Mouse (Mus musculus): ENCODE measurements at regions not wholly inside any gene's neighbourhood (a gene's known extent, or its start where the extent isn't known, plus 50 kb on each side); places are given as distances from the start of the nearest gene placed in this dataset.

DNA sequence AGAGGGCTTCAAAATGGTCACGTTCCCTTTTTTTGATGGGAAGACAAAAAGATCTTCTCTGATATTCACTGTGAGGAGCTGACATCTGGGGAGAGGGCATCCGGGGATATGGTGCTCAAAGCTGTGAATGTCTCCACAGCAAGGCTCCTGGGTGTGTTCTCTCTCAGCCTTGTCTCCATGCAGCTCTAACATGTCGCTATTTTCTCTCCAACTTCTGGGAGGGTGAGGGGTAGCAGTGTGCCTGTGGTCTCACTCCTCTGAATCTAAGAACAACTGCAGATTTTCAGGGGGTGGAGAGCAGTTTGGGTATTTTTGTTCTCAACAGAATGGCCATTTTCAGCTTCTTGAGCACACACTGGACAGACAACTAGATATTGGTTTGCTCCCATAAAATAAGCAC is 290.1 kb downstream of the Spry2 start:
- Histone ChIP-seq H3K4me1 (replicated peaks; ENCODE audit: control insufficient read depth, insufficient read depth, low read length) (no peaks in the 10 kb centered on the region), H3K36me3 (ENCODE audit: control insufficient read depth, insufficient read depth) (no peaks in the 10 kb centered on the region), H3K4me3 (ENCODE audit: low read depth, low read length) (no peak overlapping the region), H3K9ac (ENCODE audit: low read depth, low read length) (no peak overlapping the region), H3K4me2 (replicated peaks; ENCODE audit: low read depth) (no peak overlapping the region), H3K27ac (ENCODE audit: low read depth, low read length) (no peak overlapping the region), H3K9me3 (ENCODE audit: control insufficient read depth) (no peaks in the 10 kb centered on the region), H3K27me3 (replicated peaks; ENCODE audit: control insufficient read depth, insufficient read depth, low read length) (no peaks in the 10 kb centered on the region)
- no peak for ATAC-seq
- no peak for TF ChIP-seq CTCF (IDR thresholded peaks at IDR 0.05; ENCODE audit: low read depth)
- WGBS = 83% methylated on average over 3 of the region's 3 CpGs

DNA sequence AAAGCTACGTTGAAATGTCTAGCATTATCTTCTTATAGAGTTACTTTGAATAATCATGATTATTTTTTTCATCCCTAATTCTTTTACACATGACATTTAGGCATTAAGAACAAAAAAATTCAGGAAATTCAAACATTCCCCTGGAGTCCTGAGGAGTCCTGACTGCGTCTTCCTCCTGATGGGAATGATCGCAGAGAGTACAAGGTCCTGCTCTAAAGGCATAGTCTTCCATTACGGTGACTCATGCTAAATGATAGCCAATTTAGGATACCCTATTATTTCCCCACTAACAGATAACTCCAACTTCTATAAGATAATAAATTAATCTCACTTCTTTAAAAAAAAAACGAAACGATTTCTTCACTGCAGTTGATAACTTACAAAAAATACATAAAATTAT is 292.2 kb downstream of the Spry2 start:
- no peak overlapping the region for H3K9ac ChIP-seq (ENCODE audit: low read depth, low read length)

DNA sequence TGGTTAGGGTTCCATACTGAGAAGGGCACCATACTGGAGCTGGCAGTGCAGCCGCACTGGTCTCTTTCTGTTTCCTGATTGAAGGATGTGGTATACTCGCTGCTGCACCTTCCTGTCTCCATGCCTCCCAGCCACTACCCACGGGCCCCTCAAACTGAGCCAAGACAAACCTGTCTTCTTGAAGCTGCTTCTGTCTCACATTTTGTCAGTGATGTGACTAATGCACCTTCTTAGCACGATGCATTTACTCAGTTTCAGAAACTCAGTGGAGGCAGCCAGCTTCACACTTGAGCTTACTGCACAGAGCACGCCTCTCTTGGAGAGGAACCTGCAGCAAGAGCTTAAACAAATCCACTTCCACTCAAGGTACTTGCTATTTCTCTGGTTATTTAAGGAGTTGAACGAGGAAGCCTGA is 293.6 kb downstream of the Spry2 start:
- H3K27ac ChIP-seq (ENCODE audit: low read depth, low read length) = no peak overlapping the region
- H3K4me2 ChIP-seq (replicated peaks; ENCODE audit: low read depth) = no peak overlapping the region
- no peak for ATAC-seq
- H3K4me3 ChIP-seq (ENCODE audit: low read depth, low read length) = no peak overlapping the region
- H3K9me3 ChIP-seq (ENCODE audit: control insufficient read depth) = no peaks in the 10 kb centered on the region
- no peak overlapping the region for H3K9ac ChIP-seq (ENCODE audit: low read depth, low read length)
- no peaks in the 10 kb centered on the region for H3K27me3 ChIP-seq (replicated peaks; ENCODE audit: control insufficient read depth, insufficient read depth, low read length)
- TF ChIP-seq CTCF (IDR thresholded peaks at IDR 0.05; ENCODE audit: low read depth) = no peak
- no peaks in the 10 kb centered on the region for H3K4me1 ChIP-seq (replicated peaks; ENCODE audit: control insufficient read depth, insufficient read depth, low read length)
- H3K36me3 ChIP-seq (ENCODE audit: control insufficient read depth, insufficient read depth) = no peaks in the 10 kb centered on the region
- 70% methylated on average over 6 of the region's 6 CpGs for WGBS

More for the DNA sequence above, 292.2 kb downstream of the Spry2 start:
- Histone ChIP-seq H3K9me3 (ENCODE audit: control insufficient read depth) (no peaks in the 10 kb centered on the region), H3K27me3 (replicated peaks; ENCODE audit: control insufficient read depth, insufficient read depth, low read length) (no peaks in the 10 kb centered on the region), H3K27ac (ENCODE audit: low read depth, low read length) (no peak overlapping the region), H3K36me3 (ENCODE audit: control insufficient read depth, insufficient read depth) (no peaks in the 10 kb centered on the region), H3K4me3 (ENCODE audit: low read depth, low read length) (no peak overlapping the region), H3K4me1 (replicated peaks; ENCODE audit: control insufficient read depth, insufficient read depth, low read length) (no peaks in the 10 kb centered on the region), H3K4me2 (replicated peaks; ENCODE audit: low read depth) (no peak overlapping the region)
- ATAC-seq = no peak
- WGBS = 53% methylated on average over 6 of the region's 6 CpGs
- TF ChIP-seq CTCF (IDR thresholded peaks at IDR 0.05; ENCODE audit: low read depth) = no peak

DNA sequence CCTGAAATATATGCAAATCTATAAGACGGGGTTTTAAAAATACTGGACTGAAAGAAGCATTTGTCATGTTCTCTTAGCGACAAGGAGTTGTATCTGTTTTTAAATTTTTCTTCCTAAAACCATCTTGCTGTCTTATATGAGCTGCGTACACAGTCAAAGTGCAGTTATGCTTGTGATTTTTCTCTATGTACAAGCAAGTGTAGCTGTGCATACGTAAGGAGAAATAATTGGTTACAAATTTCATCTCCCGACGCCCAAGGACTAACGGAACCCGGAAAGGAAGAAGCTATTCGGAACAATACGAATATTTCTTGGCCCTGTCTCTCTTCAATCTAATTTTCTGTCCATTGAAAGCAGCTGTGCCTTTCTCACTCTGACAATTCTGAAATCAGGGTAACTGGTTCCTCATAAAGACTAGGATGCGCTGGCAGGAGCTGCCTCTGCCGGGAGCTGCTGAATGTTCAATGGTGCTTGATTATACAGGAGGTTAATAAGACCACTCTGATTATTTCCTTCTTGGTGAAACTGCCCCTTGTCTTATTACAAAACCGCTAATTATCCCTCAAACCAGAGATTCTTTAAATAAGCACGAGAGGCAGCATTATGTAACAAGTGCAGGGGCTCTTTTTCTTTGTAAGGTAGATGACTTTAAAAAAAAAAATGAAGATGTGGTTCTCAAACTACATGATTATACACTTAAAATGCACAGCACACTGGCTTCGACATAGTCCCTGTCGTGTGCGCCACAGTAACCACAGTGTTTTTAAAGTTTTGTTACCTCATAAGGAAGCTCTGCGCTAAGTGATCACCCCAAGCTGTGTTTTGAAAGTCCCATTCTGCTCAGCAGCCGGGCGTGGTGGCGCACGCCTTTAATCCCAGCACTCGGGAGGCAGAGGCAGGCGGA is 296.8 kb downstream of the Spry2 start:
- Histone ChIP-seq H3K4me2 (replicated peaks; ENCODE audit: low read depth) (no peak overlapping the region), H3K27ac (ENCODE audit: low read depth, low read length) (no peak overlapping the region), H3K4me3 (ENCODE audit: low read depth, low read length) (no peak overlapping the region), H3K9ac (ENCODE audit: low read depth, low read length) (no peak overlapping the region), H3K9me3 (ENCODE audit: control insufficient read depth) (no peaks in the 10 kb centered on the region), H3K27me3 (replicated peaks; ENCODE audit: control insufficient read depth, insufficient read depth, low read length) (no peaks in the 10 kb centered on the region), H3K36me3 (ENCODE audit: control insufficient read depth, insufficient read depth) (no peaks in the 10 kb centered on the region), H3K4me1 (replicated peaks; ENCODE audit: control insufficient read depth, insufficient read depth, low read length) (no peaks in the 10 kb centered on the region)
- no peak for TF ChIP-seq CTCF (IDR thresholded peaks at IDR 0.05; ENCODE audit: low read depth)
- WGBS = 92% methylated on average over 23 of the region's 24 CpGs
- no peak for ATAC-seq

DNA sequence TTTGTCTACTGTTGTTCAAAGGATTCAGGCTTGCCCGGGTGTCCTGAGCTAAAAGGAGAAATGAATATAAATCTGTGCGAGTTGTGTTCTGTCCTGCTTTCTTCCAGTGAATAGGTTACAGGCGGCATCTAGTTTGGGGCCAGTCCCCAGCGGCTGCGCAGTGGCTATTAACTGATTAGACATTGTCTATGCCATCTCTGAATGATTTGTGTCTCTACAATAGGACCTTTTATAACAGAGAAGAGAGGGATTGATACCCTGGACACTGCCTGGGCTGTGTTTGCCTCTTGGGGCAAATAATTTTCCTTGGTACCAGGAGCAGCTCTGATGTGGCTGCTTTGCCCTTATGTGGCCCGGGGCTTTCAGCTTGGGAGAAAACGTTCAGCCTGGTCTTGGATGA is 306.9 kb downstream of the Spry2 start:
- no peaks in the 10 kb centered on the region for H3K4me1 ChIP-seq (replicated peaks; ENCODE audit: control insufficient read depth, insufficient read depth, low read length)
- no peak for ATAC-seq
- H3K27me3 ChIP-seq (replicated peaks; ENCODE audit: control insufficient read depth, insufficient read depth, low read length) = no peaks in the 10 kb centered on the region
- no peaks in the 10 kb centered on the region for H3K9me3 ChIP-seq (ENCODE audit: control insufficient read depth)
- H3K4me3 ChIP-seq (ENCODE audit: low read depth, low read length) = no peak overlapping the region
- H3K36me3 ChIP-seq (ENCODE audit: control insufficient read depth, insufficient read depth) = no peaks in the 10 kb centered on the region
- H3K4me2 ChIP-seq (replicated peaks; ENCODE audit: low read depth) = no peak overlapping the region
- TF ChIP-seq CTCF (IDR thresholded peaks at IDR 0.05; ENCODE audit: low read depth) = no peak
- 85% methylated on average over 7 of the region's 7 CpGs for WGBS
- H3K9ac ChIP-seq (ENCODE audit: low read depth, low read length) = no peak overlapping the region
- H3K27ac ChIP-seq (ENCODE audit: low read depth, low read length) = no peak overlapping the region

DNA sequence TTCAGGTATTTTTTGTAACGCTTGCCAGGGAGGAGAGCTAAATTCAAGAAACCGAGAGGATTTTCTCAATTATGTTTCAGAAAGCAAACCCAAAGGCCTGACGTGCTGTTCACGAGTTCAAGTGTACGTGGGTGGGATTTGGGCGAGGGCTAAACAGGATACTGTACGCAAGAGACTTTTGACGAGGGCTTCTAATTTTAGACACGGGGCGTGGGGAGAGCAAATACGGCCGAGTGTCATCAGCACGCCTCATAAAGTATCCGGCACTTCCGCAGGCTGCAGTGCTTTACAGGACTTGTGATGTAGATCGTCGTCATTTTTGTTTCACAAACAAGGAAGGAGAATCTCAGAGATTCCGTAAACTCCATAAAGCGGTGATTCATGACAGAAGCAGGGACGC is 307.4 kb downstream of the Spry2 start:
- ATAC-seq = no peak
- no peak overlapping the region for H3K4me2 ChIP-seq (replicated peaks; ENCODE audit: low read depth)
- no peaks in the 10 kb centered on the region for H3K4me1 ChIP-seq (replicated peaks; ENCODE audit: control insufficient read depth, insufficient read depth, low read length)
- H3K27me3 ChIP-seq (replicated peaks; ENCODE audit: control insufficient read depth, insufficient read depth, low read length) = no peaks in the 10 kb centered on the region
- no peak overlapping the region for H3K4me3 ChIP-seq (ENCODE audit: low read depth, low read length)
- no peak for TF ChIP-seq CTCF (IDR thresholded peaks at IDR 0.05; ENCODE audit: low read depth)
- H3K27ac ChIP-seq (ENCODE audit: low read depth, low read length) = no peak overlapping the region
- no peak overlapping the region for H3K9ac ChIP-seq (ENCODE audit: low read depth, low read length)
- WGBS = 76% methylated on average over 20 of the region's 20 CpGs
- H3K36me3 ChIP-seq (ENCODE audit: control insufficient read depth, insufficient read depth) = no peaks in the 10 kb centered on the region
- no peaks in the 10 kb centered on the region for H3K9me3 ChIP-seq (ENCODE audit: control insufficient read depth)
